Mouse (Mus musculus) Patski (cell line): ENCODE results near the gene Spag5. TPM values are rescaled to one million over a fixed set of nuclear protein-coding genes. Genes with fewer than 3 reads are reported as not detected.
A peak's percentile ranks its signal among the peaks of the same experiment; 100 is the strongest.

Experiments used
- ATAC-seq: fragments of 100-300 bp; one replicate; pipeline ENCODE4 v1.8.0; 2021
- CTCF ChIA-PET: fragments of 350-600 bp; sonication (Branson Sonifier 250); formaldehyde crosslinking; loops from one replicate; lab custom pipeline; 2022; ENCODE audit warnings: inconsistent platforms; lab: Charles Lee
- POLR2A ChIA-PET: fragments of 350-600 bp; sonication (Branson Sonifier 250); formaldehyde crosslinking; loops from one replicate; lab custom pipeline; 2022; ENCODE audit warnings: antibody characterized with exemption, inconsistent platforms; lab: Charles Lee
- DNase-seq: peaks from one replicate; pipeline ENCODE4 v3.0.0-alpha.2; 2011; ENCODE audit warnings: low read depth, low spot score
- H3K27me3 ChIP-seq: fragments of 371-371 bp; one replicate; pipeline ENCODE4 v1.5.1; 2021
- CTCF ChIP-seq: fragments of 100-300 bp; IDR thresholded peaks from one replicate; pipeline ENCODE4 v1.5.1; 2021
- in situ Hi-C: fragments of 300-500 bp; cut with MboI; formaldehyde crosslinking; loops from 3 replicates; pipeline ENCODE4 v1.11.1; 2018; ENCODE audit warnings: low pct_unique_long_range_greater_than_20kb, mixed read lengths
- polyA plus RNA-seq: library from polyadenylated mRNA; unstranded; gene quantifications from one replicate; pipeline ENCODE4 v1.2.3, GENCODE M21; 2021

The Spag5 gene
- polyA plus RNA-seq, 1 experiment from 2014 or later: 45.2 TPM

- POLR2A ChIA-PET: no interaction called here
- in situ Hi-C loops: no loop called here
- DNase-seq (no peak), ATAC-seq (no peak)
- no peaks in the 10 kb centered on the region for H3K27me3 ChIP-seq
- no peak for TF ChIP-seq CTCF
- CTCF ChIA-PET: no interaction called here
These were observed 35.7 kb downstream of the Spag5 start for GRCm38 (mm10) chr11:78337040-78337439.

- ChIA-PET CTCF (no interaction called here), POLR2A (no interaction called here)
- DNase-seq: no peak
- in situ Hi-C loops: no loop called here
- no peak for ATAC-seq
- TF ChIP-seq CTCF: no peak
- H3K27me3 ChIP-seq: no peaks in the 10 kb centered on the region
These were observed 40.4 kb downstream of the Spag5 start for GRCm38 (mm10) chr11:78341702-78342101.

GRCm38 (mm10) chr11:78343381-78344327 lies 42.3 kb downstream of the Spag5 start, which contains the start of gene Unc119:
Unc119 (plus strand) TSS chr11:78343482.
- no peak for DNase-seq
- ATAC-seq: peak; percentile 41
- in situ Hi-C loops: no loop called here
- CTCF ChIA-PET: interaction anchor here (0.9 kb wide), 1 partner anchor 81 kb away, joined by 3 read pairs; no protein-coding TSS in a partner anchor
- no peaks in the 10 kb centered on the region for H3K27me3 ChIP-seq
- POLR2A ChIA-PET: interaction anchor here (0.5 to 1.1 kb wide), 4 partner anchors 12 to 1498 kb away, joined by 3 to 4 read pairs (median 3); no protein-coding TSS in a partner anchor
- no peak for TF ChIP-seq CTCF

GRCm38 (mm10) chr11:78344328-78344889 lies 43.1 kb downstream of the Spag5 start:
- in situ Hi-C loops: no loop called here
- ATAC-seq (no peak), DNase-seq (no peak)
- CTCF ChIA-PET: interaction anchor here (0.6 to 2.0 kb wide), 5 partner anchors 11 to 82 kb away, joined by 3 to 5 read pairs (median 3); no protein-coding TSS in a partner anchor
- POLR2A ChIA-PET: interaction anchor here (0.7 to 1.1 kb wide), 2 partner anchors 13 to 1498 kb away, joined by 3 to 4 read pairs; no protein-coding TSS in a partner anchor
- TF ChIP-seq CTCF: no peak
- H3K27me3 ChIP-seq: no peaks in the 10 kb centered on the region

GRCm38 (mm10) chr11:78344890-78345715 lies 43.8 kb downstream of the Spag5 start:
- DNase-seq (no peak), ATAC-seq (no peak)
- ChIA-PET POLR2A (interaction anchor here (1.1 kb wide), 1 partner anchor 13 kb away, joined by 3 read pairs; no protein-coding TSS in a partner anchor), CTCF (interaction anchor here (0.6 to 2.0 kb wide), 6 partner anchors 10 to 108 kb away, joined by 3 to 5 read pairs (median 3); no protein-coding TSS in a partner anchor)
- TF ChIP-seq CTCF: no peak
- in situ Hi-C loops: no loop called here
- H3K27me3 ChIP-seq: no peaks in the 10 kb centered on the region

- in situ Hi-C loops: no loop called here
- TF ChIP-seq CTCF: no peak
- no peaks in the 10 kb centered on the region for H3K27me3 ChIP-seq
- ChIA-PET POLR2A (interaction anchor here (1.0 to 1.8 kb wide), 2 partner anchors 12 to 83 kb away, joined by 3 to 6 read pairs; no protein-coding TSS in a partner anchor), CTCF (interaction anchor here (1.5 to 2.0 kb wide), 2 partner anchors 10 to 107 kb away, joined by 4 to 5 read pairs; no protein-coding TSS in a partner anchor)
- ATAC-seq (no peak), DNase-seq (no peak)
These were observed 44.5 kb downstream of the Spag5 start for GRCm38 (mm10) chr11:78345801-78346200.

GRCm38 (mm10) chr11:78346326-78347069 lies 45.2 kb downstream of the Spag5 start:
- DNase-seq (no peak), ATAC-seq (no peak)
- no peaks in the 10 kb centered on the region for H3K27me3 ChIP-seq
- no peak for TF ChIP-seq CTCF
- ChIA-PET POLR2A (interaction anchor here (0.6 to 1.8 kb wide), 3 partner anchors 13 to 845 kb away, joined by 3 to 6 read pairs (median 6); no protein-coding TSS in a partner anchor), CTCF (interaction anchor here (1.4 to 2.0 kb wide), 3 partner anchors 9 to 107 kb away, joined by 4 to 5 read pairs (median 4); no protein-coding TSS in a partner anchor)
- in situ Hi-C loops: no loop called here

- peak; percentile 93 for TF ChIP-seq CTCF
- DNase-seq: no peak
- no peak for ATAC-seq
- CTCF ChIA-PET: interaction anchor here (0.9 to 1.4 kb wide), 3 partner anchors 50 to 61 kb away, joined by 3 to 4 read pairs (median 4); no protein-coding TSS in a partner anchor
- in situ Hi-C loops: no loop called here
- POLR2A ChIA-PET: interaction anchor here (0.6 to 1.8 kb wide), 3 partner anchors 14 to 845 kb away, joined by 3 to 6 read pairs (median 6); no protein-coding TSS in a partner anchor
- H3K27me3 ChIP-seq: no peaks in the 10 kb centered on the region
These were observed 45.9 kb downstream of the Spag5 start for GRCm38 (mm10) chr11:78347070-78347754.
